8 mouse cellular contexts compared by ENCODE assay signal in the genomic region with DNA sequence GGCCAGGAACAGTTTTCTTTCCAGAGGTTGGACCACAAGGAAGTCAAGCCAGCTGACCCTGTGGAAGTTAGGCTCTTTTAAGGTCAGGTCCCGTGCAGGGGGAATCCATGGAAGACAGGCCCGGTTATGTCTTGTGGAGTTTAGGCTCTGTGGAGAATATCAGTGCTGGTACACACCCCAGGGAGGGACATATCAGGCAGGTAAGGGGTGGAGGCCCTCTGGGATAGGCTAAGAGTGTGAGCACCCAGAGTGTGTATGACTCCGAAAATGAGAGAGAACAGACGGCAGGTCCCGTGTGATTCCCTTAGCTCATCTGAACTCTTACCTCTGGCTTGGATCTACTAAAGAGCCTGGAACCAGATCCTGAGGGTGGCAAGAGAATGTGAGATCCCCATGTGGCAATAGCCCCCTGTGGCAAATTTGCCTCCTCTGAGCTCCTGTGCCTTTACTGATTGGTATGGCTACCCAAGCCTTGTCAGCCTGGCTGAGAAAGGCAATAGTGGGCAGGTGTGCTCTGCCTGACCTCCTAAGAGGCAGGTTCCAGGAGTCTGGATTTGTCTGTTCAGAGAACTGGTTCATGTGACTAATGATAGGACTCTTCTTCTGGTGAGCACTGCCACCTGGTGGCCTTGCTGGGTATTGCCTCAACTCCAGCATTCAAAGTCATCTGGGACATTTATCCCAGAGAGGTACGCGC. TPM values are rescaled to one million over a fixed set of nuclear protein-coding genes. Genes with fewer than 3 reads are reported as not detected.
DNase-seq lines count a peak whose midpoint lies in the region; ATAC-seq lines count a peak whose summit lies in the region.

No protein-coding gene starts in this region.

- no peak overlapping the region for H3K4me3 ChIP-seq in liver, embryonic 12.5 days
- no peak overlapping the region for H3K4me3 ChIP-seq in stomach, embryonic 15.5 days (replicated peaks)

- no peak overlapping the region for H3K9ac ChIP-seq in liver, embryonic 12.5 days
- no peak overlapping the region for H3K9ac ChIP-seq in stomach, embryonic 15.5 days

- 42% methylated on average over 7 of the region's 7 CpGs for WGBS in liver, embryonic 12.5 days (ENCODE audit: insufficient replicate concordance)
- WGBS in stomach, embryonic 15.5 days, result 54% methylated on average over 7 of the region's 7 CpGs

- no peak overlapping the region for H3K4me2 ChIP-seq in liver, embryonic 12.5 days
- no peak overlapping the region for H3K4me2 ChIP-seq in stomach, embryonic 15.5 days

- peak; percentile 92 for DNase-seq in 3T3-L1 (ENCODE audit: low read depth, low spot score)
- DNase-seq in adrenal gland, adult 2 months, result peak; percentile 81
- peak; percentile 74 for DNase-seq in embryo, embryonic 11 days
- DNase-seq in kidney, postnatal 10 days, result peak; percentile 84
- peak; percentile 89 for DNase-seq in neural tube, embryonic 10.5 days (ENCODE audit: extremely low spot score, low spot score)

- H3K4me1 ChIP-seq in liver, embryonic 12.5 days, result no peaks in the 10 kb centered on the region
- H3K4me1 ChIP-seq in stomach, embryonic 15.5 days, result no peaks in the 10 kb centered on the region

- H3K27me3 ChIP-seq in liver, embryonic 12.5 days (replicated peaks), result peaks cover 52% of the 10 kb centered on the region
- H3K27me3 ChIP-seq in stomach, embryonic 15.5 days (replicated peaks), result no peaks in the 10 kb centered on the region; the same call in 1 of the 2 replicates

- H3K36me3 ChIP-seq in liver, embryonic 12.5 days, result no peaks in the 10 kb centered on the region
- no peaks in the 10 kb centered on the region for H3K36me3 ChIP-seq in stomach, embryonic 15.5 days

- peak; percentile 90 for ATAC-seq in granulocyte monocyte progenitor cell, adult 5-6 weeks (replicated peaks; ENCODE audit: poor library complexity, severe bottlenecking)
- ATAC-seq in liver, embryonic 12.5 days, result peak; percentile 56
- ATAC-seq in stomach, embryonic 15.5 days (ENCODE audit: insufficient read depth, low FRiP score, low read depth), result peak; percentile 56; the same call in 1 of the 2 replicates

- H3K9me3 ChIP-seq in liver, embryonic 12.5 days (replicated peaks), result no peaks in the 10 kb centered on the region
- no peaks in the 10 kb centered on the region for H3K9me3 ChIP-seq in stomach, embryonic 15.5 days

- H3K27ac ChIP-seq in liver, embryonic 12.5 days, result no peak overlapping the region
- no peak overlapping the region for H3K27ac ChIP-seq in stomach, embryonic 15.5 days

RNA-seq across cellular contexts. Expression of a gene that starts 28.5 kb away (rescaled TPM):
- 10 to 100 TPM in 1 of 2 experiments, 1 to 10 TPM in 1; 6.5 to 35.4 TPM for total RNA-seq in adrenal gland, adult 2 months (2021)
- polyA plus RNA-seq in adrenal gland, adult 2 months (2012; rRNA removed), result 8.9 and 13.8 TPM in 2 replicates
- total RNA-seq in granulocyte monocyte progenitor cell, adult 5-6 weeks (2014; fragmentation: Nextera tagmentation), result not detected in 2 replicates
- not detected in 2 replicates for total RNA-seq in granulocyte monocyte progenitor cell, adult 5-6 weeks (2017)
- 0.29 and 0.54 TPM in 2 replicates for polyA plus RNA-seq in liver, embryonic 12.5 days (2016; fragmentation: Nextera tagmentation; extraction: Ambion mirVana)
- polyA plus RNA-seq in stomach, embryonic 15.5 days (2015; fragmentation: Nextera tagmentation; extraction: Ambion mirVana), result 2.2 and 3.0 TPM in 2 replicates
